Mouse (Mus musculus) heart, embryonic 11.5 days (tissue): ENCODE data around the gene Zbtb20. TPM values are rescaled to one million over a fixed set of nuclear protein-coding genes. Genes with fewer than 3 reads are reported as not detected.
"Not testable (repeated sequence)": the region's sequence is repeated elsewhere in the genome, so short reads cannot be mapped to it uniquely, and the experiment has no call there.

Source experiments
- ATAC-seq: fragments of 200-750 bp; cut with Nextera tagmentation; replicated peaks from 2 replicates; pipeline ENCODE4 v1.8.0; 2017; ENCODE audit warnings: moderate library complexity; ENCODE audit not compliant: insufficient number of reproducible peaks, low FRiP score, low TSS enrichment
- H3K27ac ChIP-seq: fragments of 300-500 bp; sonication (generic); 2 replicates; pipeline ENCODE4 v1.5.1; 2014; ENCODE audit warnings: mild to moderate bottlenecking, low read depth, low read length
- H3K27me3 ChIP-seq: fragments of 300-500 bp; sonication (generic); 2 replicates; pipeline ENCODE4 v1.6.1; 2014; ENCODE audit warnings: mild to moderate bottlenecking, low read length, mixed read lengths; ENCODE audit not compliant: control insufficient read depth, insufficient read depth
- H3K36me3 ChIP-seq: fragments of 300-500 bp; sonication (generic); 2 replicates; pipeline ENCODE4 v1.6.1; 2014; ENCODE audit warnings: mild to moderate bottlenecking, low read length, moderate library complexity, mixed read lengths; ENCODE audit not compliant: control insufficient read depth, insufficient read depth
- H3K4me1 ChIP-seq: fragments of 300-500 bp; sonication (generic); 2 replicates; pipeline ENCODE4 v1.6.1; 2014; ENCODE audit warnings: low read length; ENCODE audit not compliant: control insufficient read depth, insufficient read depth
- H3K4me2 ChIP-seq: fragments of 300-500 bp; sonication (generic); 2 replicates; pipeline ENCODE4 v1.6.1; 2014; ENCODE audit warnings: mild to moderate bottlenecking, moderate library complexity
- H3K4me3 ChIP-seq: fragments of 300-500 bp; sonication (generic); 2 replicates; pipeline ENCODE4 v1.5.1; 2014; ENCODE audit warnings: low read depth, low read length
- H3K9ac ChIP-seq: fragments of 300-500 bp; sonication (generic); 2 replicates; pipeline ENCODE4 v1.6.1; 2014; ENCODE audit warnings: mild to moderate bottlenecking, low read depth, low read length, moderate library complexity
- H3K9me3 ChIP-seq: fragments of 300-500 bp; sonication (generic); replicated peaks from 2 replicates; pipeline ENCODE4 v1.6.1; 2016; ENCODE audit warnings: low read length; ENCODE audit not compliant: control insufficient read depth
- WGBS: fragments of 180-500 bp; shearing (Covaris S2); extraction: QIAGEN DNeasy Blood & Tissue Kit; methylation state at CpG from one replicate; pipeline ENCODE4 v1.1.7; 2014; ENCODE audit not compliant: insufficient replicate concordance; 5-methylcytosine and 5-hydroxymethylcytosine counted together
- polyA plus RNA-seq: library from polyadenylated mRNA; unstranded; fragments of >200 nt; fragmentation: Nextera tagmentation; extraction: Ambion mirVana; gene quantifications from 2 replicates; pipeline ENCODE4 v1.2.1, GENCODE M21; 2014

Gene Zbtb20
- polyA plus RNA-seq, 1 experiment from 2014 or later: 39.0 TPM

- Histone ChIP-seq H3K27me3 (no peaks in the 10 kb centered on the region), H3K9me3 (no peaks in the 10 kb centered on the region), H3K4me1 (0 out of 2 replicates have a peak, but pooled peaks cover 3% of the 10 kb centered on the region), H3K9ac (no peak overlapping the region), H3K4me2 (no peak overlapping the region), H3K27ac (no peak overlapping the region), H3K4me3 (no peak overlapping the region), H3K36me3 (no peaks in the 10 kb centered on the region)
- no peak for ATAC-seq
- WGBS: 52% methylated on average over 8 of the region's 8 CpGs
These were observed 38.9 kb downstream of the Zbtb20 start for GRCm38 (mm10) chr16:42914457-42915085.

GRCm38 (mm10) chr16:42919992-42920760, 44.5 kb downstream of the Zbtb20 start:
- Histone ChIP-seq H3K27ac (no peak overlapping the region), H3K27me3 (no peaks in the 10 kb centered on the region), H3K4me3 (no peak overlapping the region), H3K4me2 (no peak overlapping the region), H3K4me1 (no peaks in the 10 kb centered on the region), H3K36me3 (no peaks in the 10 kb centered on the region), H3K9ac (no peak overlapping the region), H3K9me3 (no peaks in the 10 kb centered on the region)
- 83% methylated on average over 5 of the region's 5 CpGs for WGBS
- no peak for ATAC-seq

- no peak for ATAC-seq
- Histone ChIP-seq H3K4me3 (no peak overlapping the region), H3K4me2 (no peak overlapping the region), H3K9me3 (no peaks in the 10 kb centered on the region), H3K27me3 (no peaks in the 10 kb centered on the region), H3K36me3 (no peaks in the 10 kb centered on the region), H3K4me1 (no peaks in the 10 kb centered on the region), H3K9ac (no peak overlapping the region), H3K27ac (no peak overlapping the region)
- 65% methylated on average over 4 of the region's 4 CpGs for WGBS
These were observed 45.8 kb downstream of the Zbtb20 start for GRCm38 (mm10) chr16:42921436-42921835.

GRCm38 (mm10) chr16:42938211-42938610, 62.5 kb downstream of the Zbtb20 start:
- no peak overlapping the region for H3K4me2 ChIP-seq
- no peak for ATAC-seq
- H3K4me3 ChIP-seq: no peak overlapping the region
- H3K4me1 ChIP-seq: no peaks in the 10 kb centered on the region
- no peak overlapping the region for H3K9ac ChIP-seq
- H3K27ac ChIP-seq: no peak overlapping the region
- no peaks in the 10 kb centered on the region for H3K9me3 ChIP-seq
- no peaks in the 10 kb centered on the region for H3K36me3 ChIP-seq
- H3K27me3 ChIP-seq: no peaks in the 10 kb centered on the region
- 43% methylated on average over 2 of the region's 2 CpGs for WGBS

GRCm38 (mm10) chr16:42947016-42947415, 71.3 kb downstream of the Zbtb20 start:
- Histone ChIP-seq H3K27me3 (no peaks in the 10 kb centered on the region), H3K9me3 (no peaks in the 10 kb centered on the region), H3K4me3 (no peak overlapping the region), H3K4me2 (no peak overlapping the region), H3K36me3 (no peaks in the 10 kb centered on the region), H3K9ac (no peak overlapping the region), H3K27ac (no peak overlapping the region), H3K4me1 (no peaks in the 10 kb centered on the region)
- WGBS: 78% methylated on average over 4 of the region's 4 CpGs
- no peak for ATAC-seq

- H3K36me3 ChIP-seq, H3K4me2 ChIP-seq, H3K27me3 ChIP-seq, ATAC-seq, H3K9ac ChIP-seq, H3K4me3 ChIP-seq, H3K4me1 ChIP-seq, H3K27ac ChIP-seq, H3K9me3 ChIP-seq: not testable (repeated sequence)
- WGBS: 87% methylated on average over 17 of the region's 17 CpGs
These were observed 79.7 kb downstream of the Zbtb20 start for GRCm38 (mm10) chr16:42955401-42955800.

GRCm38 (mm10) chr16:42972872-42973271, 97.2 kb downstream of the Zbtb20 start:
- Histone ChIP-seq H3K4me3 (no peak overlapping the region), H3K9ac (no peak overlapping the region), H3K9me3 (no peaks in the 10 kb centered on the region), H3K4me2 (no peak overlapping the region), H3K36me3 (no peaks in the 10 kb centered on the region), H3K4me1 (no peaks in the 10 kb centered on the region), H3K27ac (no peak overlapping the region), H3K27me3 (no peaks in the 10 kb centered on the region)
- no peak for ATAC-seq
- WGBS: 81% methylated on average over 2 of the region's 2 CpGs

GRCm38 (mm10) chr16:42998896-42999295, 123.2 kb downstream of the Zbtb20 start:
- no peak for ATAC-seq
- no peak overlapping the region for H3K9ac ChIP-seq
- no peaks in the 10 kb centered on the region for H3K9me3 ChIP-seq
- no peak overlapping the region for H3K4me2 ChIP-seq
- H3K4me1 ChIP-seq: no peaks in the 10 kb centered on the region
- no peak overlapping the region for H3K27ac ChIP-seq
- H3K27me3 ChIP-seq: no peaks in the 10 kb centered on the region
- H3K36me3 ChIP-seq: no peaks in the 10 kb centered on the region
- 65% methylated on average over 1 of the region's 1 CpGs for WGBS
- H3K4me3 ChIP-seq: no peak overlapping the region

GRCm38 (mm10) chr16:43026351-43026750, 150.7 kb downstream of the Zbtb20 start:
- WGBS: 86% methylated on average over 2 of the region's 2 CpGs
- H3K27ac ChIP-seq: no peak overlapping the region
- H3K4me1 ChIP-seq: no peaks in the 10 kb centered on the region
- H3K36me3 ChIP-seq: no peaks in the 10 kb centered on the region
- no peak overlapping the region for H3K4me3 ChIP-seq
- no peak overlapping the region for H3K9ac ChIP-seq
- no peak overlapping the region for H3K4me2 ChIP-seq
- H3K9me3 ChIP-seq: no peaks in the 10 kb centered on the region
- H3K27me3 ChIP-seq: no peaks in the 10 kb centered on the region
- no peak for ATAC-seq
